Mouse (Mus musculus) gonadal fat pad, adult 2 months (tissue): ENCODE measurements around the gene Scrn2. TPM values are rescaled to one million over a fixed set of nuclear protein-coding genes. Genes with fewer than 3 reads are reported as not detected.

Source experiments
- DNase-seq: peaks from one replicate; pipeline ENCODE4 v3.0.0-alpha.2; 2012; ENCODE audit warnings: low read depth
- polyA plus RNA-seq: library from polyadenylated mRNA; depleted of rRNA; stranded (reverse); fragments of >200 nt; gene quantifications from 2 replicates; pipeline ENCODE4 v1.2.3, GENCODE M21; 2012

Gene Scrn2
- polyA plus RNA-seq, 1 experiment, result 19.6 TPM

DNA sequence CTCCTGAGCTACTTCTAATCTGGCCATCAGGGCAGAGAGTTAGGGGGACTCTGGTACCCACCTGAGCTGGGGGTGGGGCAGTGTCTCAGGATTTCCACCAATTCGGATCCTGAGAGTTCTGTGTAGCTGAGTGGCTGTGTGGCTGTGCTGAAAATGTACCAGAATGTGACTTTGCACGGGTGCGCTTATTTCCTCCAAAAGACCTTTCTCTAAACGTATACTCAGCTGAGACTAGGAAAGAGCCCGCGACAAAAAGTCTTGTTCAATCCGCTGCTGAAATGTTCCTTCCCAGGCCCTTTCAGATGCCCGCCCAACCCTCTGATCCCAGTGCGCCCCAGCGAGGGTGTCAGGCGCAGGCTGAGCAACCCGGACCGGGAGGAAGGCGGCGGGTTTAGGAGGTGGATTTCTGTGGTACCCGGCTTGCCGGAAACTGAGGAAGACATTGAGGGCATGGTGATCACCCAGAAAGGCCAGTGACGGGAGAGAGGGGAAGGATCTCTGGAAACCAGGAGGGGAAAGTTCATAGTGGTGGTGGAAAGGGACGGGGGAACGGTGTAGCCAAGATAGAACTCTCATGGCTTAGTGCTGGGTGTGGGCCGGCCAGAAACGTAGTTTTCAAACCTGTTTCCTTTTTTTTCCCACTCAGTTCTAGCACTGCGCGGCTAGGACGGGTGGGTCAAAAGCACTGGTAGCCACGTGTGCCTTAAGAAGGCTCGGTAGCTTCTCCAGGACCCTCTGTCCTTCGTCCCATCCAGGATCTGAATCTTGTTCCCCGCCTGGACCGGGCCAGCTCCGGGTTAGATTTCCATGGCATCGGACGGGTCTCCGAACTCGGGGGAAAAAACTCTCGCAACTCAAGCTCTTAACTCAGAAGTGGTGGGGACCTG lies 11.8 kb upstream of the Scrn2 start:
- no peak for DNase-seq

DNA sequence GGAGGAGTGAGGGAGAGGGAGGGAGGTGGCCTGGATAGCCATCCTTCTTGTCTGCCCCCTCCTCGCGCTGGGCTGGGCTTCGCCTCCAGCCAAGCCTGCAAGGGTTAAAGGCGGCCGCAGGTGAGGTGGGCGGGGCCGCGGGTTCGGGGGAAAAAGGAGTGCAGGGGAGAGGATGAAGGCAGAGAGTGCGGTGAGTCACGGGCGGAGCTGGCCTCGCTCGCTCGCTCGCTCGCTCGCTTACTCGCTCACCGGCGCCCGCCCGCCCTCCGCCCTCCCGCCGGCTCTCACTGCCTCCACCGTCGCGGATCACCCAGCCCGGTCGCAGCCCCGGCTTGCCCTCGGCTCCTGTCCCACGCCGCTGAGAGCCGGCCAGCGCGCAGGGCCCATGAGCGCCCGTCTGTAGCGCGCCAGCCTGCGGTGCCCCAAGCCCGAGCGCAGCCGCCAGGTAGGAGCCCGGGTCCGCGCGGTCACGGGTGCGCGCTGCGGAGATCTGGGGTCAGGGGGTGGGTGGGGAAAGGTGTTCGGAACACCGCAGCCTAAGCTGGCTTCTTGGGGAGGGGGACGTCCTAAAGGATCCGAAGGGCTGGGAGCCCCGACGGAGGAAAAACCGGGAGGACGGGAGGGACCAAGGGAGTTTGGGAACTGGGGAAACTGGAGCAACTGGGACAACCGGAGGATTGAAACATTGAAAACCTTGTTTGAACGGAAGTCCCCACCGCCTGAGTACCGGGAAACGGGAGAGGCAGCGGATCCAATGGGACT lies 11.0 kb upstream of the Scrn2 start:
- DNase-seq, result no peak

DNA sequence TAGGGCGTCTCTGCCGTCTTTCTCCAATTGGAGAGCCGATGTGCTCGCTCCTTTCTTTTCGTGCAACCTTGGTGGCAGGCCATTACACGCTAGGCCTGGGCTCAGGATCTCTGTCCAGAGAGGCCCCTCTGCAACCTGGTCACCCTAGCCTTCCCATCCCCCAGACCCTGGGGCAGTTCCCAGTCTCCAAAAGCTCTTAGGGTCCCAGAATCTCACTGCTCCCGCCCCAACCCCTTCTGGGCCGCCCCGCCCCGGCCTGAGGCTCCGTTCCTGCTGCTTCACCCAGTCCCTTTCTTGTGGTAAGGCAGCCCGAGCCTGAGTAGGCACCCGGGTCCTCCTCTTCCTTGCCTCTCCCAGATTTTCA lies 10.4 kb upstream of the Scrn2 start:
- no peak for DNase-seq

DNA sequence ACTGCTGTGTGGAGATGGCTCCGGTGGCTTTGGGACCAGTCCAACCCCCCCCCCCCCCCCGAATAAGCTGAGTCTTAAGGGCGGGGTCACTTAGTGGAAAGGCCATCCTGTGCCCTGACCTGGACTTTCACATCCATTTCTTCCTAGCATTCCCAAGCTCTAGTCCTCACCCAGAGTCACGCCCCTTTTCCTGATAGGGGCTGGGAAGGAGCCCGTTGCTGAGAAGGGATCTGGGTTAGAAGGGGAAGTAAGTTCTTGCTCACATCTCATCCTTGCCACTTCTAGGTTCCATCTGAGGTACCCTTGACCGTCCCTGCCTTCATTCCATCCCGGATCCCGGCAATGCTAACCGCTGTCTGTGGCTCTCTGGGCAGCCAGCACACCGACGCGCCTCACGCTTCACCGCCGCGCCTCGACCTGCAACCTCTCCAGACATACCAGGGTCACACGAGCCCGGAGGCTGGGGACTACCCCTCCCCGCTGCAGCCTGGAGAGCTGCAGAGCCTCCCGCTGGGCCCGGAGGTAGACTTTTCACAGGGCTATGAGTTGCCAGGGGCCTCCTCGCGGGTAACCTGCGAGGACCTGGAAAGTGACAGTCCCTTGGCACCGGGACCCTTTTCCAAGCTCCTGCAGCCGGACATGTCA lies 8.5 kb upstream of the Scrn2 start:
- DNase-seq, result no peak

DNA sequence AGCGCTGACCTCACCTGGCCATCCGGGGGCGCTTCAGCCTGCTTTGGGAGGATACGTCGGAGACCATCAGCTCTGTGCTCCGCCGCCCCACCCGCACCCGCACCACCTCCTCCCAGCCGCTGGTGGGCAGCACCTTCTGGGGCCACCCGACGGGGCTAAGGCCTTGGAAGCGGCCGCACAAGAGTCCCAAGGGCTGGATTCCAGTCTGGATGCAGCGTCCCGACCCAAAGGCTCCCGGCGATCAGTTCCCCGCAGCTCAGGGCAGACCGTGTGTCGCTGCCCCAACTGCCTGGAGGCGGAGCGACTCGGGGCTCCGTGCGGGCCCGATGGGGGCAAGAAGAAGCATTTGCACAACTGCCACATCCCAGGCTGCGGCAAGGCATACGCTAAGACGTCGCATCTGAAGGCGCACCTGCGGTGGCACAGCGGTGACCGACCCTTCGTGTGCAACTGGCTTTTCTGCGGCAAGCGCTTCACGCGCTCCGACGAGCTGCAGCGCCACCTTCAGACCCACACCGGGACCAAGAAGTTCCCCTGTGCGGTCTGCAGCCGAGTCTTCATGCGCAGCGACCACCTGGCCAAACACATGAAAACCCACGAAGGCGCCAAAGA lies 7.8 kb upstream of the Scrn2 start:
- DNase-seq, result no peak

DNA sequence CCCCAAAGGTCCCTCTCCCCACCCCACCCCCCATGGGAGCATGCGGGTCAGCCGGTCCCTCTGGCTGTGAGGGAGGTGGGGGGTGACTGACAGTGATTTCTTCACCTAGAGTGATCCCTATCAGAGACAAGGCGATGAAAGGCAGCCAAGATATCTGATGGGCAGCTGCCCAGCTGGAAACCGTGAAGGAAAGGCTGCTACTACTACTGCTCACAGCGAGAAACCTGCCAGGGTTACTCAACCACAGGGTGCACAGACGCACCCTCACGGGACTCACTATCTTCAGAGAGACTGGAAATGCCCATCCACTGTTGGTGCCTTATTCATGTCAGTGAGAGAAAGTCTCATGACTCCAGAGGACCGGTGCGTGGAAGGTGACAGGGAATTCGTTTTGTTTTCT lies 4.8 kb upstream of the Scrn2 start:
- DNase-seq, result peak; percentile 90

DNA sequence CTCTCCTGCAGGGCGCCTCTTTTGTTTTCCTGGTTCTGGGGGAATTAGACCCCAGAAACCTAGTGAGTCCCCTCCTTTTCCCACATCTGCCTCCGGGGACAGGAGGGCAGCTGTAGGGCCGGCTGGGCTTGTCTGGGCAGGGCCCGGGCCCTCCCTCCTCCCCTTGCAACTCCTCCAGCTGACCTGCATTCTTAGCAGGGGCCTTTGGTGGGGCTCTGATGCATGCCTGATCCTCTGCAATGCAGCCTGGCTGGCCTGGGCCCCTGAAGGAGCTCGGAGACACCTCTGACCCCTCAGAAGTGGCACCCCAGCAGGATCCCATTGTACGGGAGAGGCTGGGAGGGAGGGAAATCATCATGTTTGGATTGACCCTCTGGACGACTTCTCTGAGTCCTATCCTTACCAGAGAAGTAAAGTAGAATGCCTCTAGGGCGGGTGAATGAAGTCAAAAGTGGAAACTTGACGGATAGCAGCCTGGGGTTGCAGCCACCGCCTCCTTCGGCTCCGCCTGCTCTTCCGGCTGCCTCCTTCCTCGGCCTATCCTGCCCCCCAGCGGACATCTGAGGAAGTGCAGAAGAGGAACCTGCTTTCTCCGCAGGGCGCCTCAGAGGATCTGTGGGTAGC lies 3.9 kb upstream of the Scrn2 start:
- no peak for DNase-seq

DNA sequence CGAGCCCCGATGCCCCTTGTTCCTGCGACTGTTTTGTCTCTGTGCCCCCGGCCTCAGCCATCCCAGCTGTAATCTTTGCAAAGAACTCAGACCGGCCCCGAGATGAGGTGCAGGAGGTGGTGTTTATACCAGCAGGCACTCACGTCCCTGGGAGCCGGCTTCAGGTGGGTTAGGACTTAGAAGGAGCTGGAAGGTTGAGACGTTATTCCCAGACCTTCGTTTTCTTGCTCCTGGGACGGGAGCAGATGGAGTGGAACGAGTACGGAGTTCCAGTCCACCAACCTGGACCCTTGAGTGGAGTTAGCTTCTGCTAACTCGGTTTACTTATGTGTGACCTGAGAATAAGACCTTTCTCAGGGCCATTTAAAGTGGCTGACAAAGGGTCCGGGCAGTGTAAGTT lies 688 bp downstream of the Scrn2 start:
- DNase-seq, result no peak

DNA sequence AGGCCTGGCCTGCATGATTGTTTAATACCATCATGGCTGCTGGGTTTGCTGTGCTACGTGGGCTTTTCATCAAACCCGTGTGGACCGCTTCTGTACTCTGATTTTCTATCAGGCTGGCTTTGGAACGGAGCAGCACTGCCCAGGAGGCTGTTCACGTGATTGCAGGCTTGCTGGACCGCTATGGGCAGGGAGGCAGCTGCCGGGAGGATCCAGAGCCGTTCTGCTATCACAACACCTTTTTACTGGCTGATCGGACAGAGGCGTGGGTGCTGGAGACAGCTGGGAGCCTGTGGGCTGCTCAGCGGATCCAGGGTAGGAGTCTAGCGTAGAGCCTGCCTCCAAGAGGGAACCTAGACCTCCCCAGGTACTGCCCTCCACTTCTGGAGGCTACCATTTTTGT lies 2.2 kb downstream of the Scrn2 start:
- no peak for DNase-seq

DNA sequence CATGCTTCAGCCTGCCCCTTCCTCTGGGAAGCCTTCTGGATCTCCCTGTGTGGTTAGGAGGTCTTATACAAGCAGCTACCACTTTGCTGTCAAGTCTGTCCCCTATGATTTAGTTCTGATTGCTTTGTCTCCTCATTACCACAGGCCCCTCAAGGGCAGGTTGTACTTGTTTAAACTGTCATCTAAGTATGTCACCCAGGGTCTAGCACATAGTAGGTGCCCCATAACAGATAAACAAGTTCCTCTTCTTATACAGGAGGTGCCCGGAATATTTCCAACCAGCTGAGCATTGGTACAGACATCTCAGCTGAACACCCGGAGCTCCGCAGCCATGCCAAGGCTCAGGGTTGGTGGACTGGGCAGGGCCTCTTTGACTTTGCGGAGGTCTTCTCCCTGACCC lies 2.8 kb downstream of the Scrn2 start:
- no peak for DNase-seq

DNA sequence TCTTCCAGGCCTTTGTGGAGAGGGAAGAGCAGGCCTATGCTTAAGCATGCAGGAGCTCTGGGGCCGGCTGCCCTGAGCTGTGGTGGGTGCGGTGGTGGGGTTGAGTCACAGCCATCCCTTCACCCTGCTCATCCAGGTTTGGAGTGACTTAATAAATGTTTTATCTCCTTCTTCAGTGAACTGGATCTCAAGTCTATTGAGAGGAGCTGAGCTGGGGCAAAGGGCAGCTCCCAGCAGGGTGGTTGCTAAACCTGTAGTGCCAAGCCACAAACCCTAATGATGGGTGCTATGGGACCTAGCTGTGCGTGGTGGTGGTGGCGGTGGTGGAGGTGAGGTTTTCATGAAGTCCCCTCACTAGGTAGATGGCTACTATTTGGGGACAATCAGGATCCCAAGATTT lies 4.0 kb downstream of the Scrn2 start:
- no peak for DNase-seq

DNA sequence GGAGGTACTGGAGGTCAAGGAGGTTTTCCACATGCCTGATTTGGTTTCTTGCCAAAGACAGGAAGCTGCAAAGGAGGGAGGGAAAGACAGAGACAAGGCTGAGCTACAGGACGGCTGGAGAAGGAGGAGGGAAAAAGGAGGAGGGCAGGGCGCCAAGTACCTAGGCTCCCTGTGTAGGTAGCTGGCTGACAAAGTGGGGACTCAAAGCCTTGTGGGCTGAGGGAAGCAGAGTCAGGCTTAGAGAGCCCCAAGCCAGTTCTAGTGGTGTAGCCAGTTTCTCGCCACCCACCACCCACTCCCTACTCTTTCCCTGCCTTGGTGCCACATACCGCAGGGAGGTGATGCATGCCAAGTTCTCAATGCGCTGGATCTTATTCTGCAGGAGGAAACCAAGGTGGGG lies 6.4 kb downstream of the Scrn2 start:
- peak; percentile 77 for DNase-seq

DNA sequence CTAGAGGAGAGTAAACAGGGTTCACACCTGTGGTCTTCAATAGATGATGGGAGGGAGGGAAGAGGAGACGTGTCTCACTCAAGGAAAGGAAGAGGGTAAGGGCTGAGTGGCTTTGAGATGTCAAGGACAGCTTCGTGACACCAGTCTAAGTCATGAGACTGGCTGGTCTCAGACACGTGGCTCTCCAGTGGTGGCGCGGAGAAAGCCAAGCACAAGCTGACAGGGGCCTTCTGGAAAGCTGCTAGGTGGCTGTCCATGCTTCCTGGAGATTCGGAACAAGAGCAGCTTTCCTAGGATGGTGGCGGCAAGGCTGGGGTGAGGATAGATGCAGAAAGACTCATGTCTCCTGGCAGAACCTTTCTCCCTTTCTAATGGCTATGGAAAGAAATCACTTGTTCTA lies 9.1 kb downstream of the Scrn2 start:
- no peak for DNase-seq

DNA sequence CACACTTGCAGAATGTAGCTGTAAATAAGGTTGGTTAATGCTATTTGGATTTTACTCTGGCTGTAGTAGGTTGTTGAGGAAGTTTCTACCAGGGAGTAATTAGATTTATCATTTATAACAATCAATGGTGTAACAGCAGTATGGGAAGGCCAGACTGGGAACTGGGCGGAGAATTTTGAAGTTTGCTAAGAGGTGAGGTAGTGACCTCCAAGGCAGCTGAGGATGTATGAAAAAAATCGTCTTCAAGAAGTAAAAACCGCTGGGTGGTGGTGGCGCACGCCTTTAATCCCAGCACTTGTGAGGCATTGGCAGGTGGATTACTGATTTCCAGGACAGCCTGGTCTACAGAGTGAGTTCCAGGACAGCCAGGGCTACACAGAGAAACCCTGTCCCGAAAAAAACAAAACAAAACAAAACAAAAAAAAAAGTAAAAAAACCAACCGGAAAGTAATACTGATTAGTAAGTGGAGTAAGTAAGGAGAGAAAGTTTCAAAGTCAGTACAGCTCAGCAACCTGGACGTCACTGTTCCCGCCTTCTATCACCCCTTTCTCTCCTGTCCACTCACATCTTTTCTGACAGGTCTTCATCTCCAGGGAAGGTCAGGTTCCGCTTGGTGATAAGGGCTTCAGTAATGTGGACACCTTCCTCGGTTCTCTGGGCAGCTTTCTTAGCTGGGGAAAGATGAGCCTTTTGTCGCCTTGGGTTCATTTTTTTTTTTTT lies 10.7 kb downstream of the Scrn2 start:
- DNase-seq, result no peak

DNA sequence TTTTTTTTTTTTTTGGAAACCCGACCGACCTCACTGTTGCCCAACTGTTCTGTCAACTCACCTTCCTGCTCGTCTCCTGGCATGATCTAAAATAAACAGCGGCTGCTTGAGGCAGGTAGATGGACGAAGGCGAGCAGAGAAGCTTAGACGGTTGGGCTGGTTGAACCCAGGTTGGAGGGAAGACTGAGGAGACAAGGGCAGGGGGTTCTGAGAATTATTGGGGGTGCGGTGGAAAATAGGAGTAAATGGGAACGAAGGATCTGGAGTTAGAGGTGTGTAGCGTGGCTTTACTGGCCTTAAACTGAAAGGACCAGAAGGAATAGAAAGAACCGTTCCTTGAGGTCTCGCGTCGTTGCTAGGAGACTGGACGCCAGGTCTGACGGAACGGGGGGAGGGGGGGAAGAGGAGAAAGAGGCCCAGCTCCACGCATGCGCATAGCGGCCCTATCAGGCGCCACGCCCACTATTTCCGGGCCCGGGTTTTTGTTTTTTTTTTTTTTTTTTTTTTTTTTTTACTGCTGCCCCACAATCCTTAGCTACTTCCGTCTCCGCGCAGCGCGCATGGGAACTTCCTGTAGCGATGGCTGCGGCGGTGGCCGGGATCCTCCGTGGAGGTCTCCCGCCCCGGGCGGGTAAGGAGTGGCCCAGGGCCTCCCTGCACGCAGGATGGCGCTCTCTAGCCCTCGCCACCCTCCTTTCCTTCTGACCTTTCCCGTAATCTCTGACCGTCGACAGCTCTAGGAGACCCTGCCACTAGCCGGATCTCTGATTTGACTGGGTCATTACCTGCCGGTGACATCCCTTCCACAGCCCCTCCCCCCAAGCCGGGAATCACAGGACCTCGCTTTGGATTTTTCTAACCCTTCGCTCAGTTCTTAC lies 11.5 kb downstream of the Scrn2 start, which contains the start of the genes Lrrc46 and Mrpl10:
Gene Lrrc46, minus strand, starts transcription at position 386 of the 878 bp plus-strand sequence.
Gene Mrpl10, plus strand, starts transcription at position 539 of the 878 bp plus-strand sequence.
- DNase-seq, result no peak

DNA sequence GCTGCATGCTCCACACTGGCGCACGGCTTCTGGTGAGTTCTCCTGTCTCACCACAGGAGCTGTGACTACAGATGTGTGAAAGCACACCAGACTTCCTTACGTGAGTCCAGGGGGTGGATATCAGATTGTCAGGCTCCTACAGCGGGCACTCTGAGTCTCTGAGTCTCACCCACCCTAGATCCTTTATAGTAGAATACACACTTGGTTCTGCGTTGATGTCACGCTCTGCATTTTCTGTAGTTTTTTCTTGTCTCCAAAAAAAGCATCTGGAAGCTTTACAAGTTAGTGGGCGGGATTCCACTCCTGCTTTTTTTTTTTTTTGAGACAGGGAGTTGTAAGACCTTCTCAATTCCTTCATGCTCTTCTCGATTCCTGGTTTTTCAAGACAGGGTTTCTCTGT lies 15.2 kb downstream of the Scrn2 start:
- no peak for DNase-seq

DNA sequence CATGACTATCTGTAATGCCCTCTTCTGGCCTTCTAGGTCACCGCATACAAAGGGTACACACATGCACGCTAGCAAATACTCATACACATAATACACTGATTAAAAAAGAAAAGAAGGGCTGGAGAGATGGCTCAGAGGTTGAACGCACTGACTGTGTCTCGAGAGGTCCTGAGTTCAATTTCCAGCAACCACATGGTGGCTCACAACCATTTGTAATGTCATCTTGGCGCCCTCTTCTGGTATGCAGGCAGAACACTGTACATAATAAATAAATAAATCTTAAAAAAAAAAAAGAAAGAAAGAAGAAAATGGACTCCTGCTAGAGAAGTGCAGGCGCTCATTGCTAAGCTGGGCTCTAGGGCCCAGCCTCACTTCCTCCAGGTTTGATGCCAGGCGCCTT lies 16.1 kb downstream of the Scrn2 start:
- DNase-seq, result no peak

DNA sequence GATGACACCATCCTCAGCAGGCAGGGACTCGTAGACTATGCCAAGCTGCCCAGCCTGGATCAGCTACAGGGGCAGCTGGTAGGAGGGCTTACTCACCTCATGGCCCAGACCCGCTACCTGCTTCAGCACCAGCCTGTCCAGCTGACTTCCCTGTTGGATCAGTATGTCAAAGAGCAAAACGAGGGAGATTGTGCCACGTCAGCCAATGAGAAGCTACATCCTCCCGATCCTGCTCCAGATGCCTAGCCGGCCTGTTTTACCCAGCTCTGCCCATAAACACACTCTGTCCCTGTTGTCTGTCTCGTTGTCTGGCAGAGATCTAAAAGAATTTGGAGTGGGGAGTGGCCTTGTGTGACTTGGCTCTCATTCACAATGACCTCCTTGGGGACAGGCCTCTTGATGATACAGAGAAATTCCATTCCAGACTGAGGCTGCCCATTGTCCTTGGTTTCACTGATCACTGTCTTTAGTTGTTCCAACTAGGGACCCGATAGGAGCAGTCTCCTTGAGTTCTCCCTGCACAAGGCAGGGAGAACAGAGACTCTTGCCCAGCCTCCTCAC lies 18.4 kb downstream of the Scrn2 start:
- DNase-seq, result no peak

DNA sequence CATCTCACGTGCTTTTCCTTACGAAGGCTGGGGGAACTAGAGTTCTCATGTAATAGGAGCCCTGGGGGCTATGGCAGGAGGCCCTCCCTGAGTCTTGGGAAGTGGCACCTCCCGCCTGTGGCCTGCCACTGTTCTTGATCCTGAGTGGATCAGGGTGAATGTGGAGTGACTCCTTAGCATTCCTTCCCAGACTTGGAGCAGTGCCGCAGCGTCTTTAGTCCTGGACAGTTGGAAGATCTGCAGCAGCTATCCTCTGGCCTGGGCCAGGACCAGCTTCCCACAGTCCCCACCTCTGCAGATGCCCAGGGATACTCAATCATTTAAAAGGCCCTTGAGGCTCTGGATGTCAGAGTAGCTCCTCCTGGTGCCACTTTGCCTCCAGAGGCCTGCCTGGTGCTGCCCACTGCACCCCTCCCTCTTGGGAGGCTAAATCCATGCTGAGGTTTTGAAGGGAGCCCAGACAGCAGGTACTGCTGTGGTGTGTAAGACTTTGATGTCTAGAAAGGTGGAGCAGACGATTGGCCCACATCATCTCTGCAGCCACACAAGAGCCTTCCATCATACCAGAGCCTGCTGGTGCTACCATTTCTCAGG lies 19.9 kb downstream of the Scrn2 start:
- DNase-seq, result no peak
